Mouse (Mus musculus) ES-Bruce4 (cell line): ENCODE data around the gene Egr4. TPM values are rescaled to one million over a fixed set of nuclear protein-coding genes. Genes with fewer than 3 reads are reported as not detected.

Experiments
- H3K27ac ChIP-seq: 2 replicates; pipeline ENCODE4 v1.5.1; 2012; ENCODE audit warnings: low read length, inconsistent platforms; ENCODE audit not compliant: insufficient read depth
- H3K27me3 ChIP-seq: 2 replicates; pipeline ENCODE4 v1.6.1; 2012; ENCODE audit warnings: mild to moderate bottlenecking, low read length, inconsistent platforms; ENCODE audit not compliant: control insufficient read depth, poor library complexity, insufficient read depth, severe bottlenecking
- H3K36me3 ChIP-seq: 2 replicates; pipeline ENCODE4 v1.6.1; 2012; ENCODE audit warnings: inconsistent platforms, mild to moderate bottlenecking, low read length, moderate library complexity; ENCODE audit not compliant: control insufficient read depth, poor library complexity, insufficient read depth, severe bottlenecking
- H3K4me1 ChIP-seq: one replicate; pipeline ENCODE4 v1.8.1; 2011; ENCODE audit warnings: low read length; ENCODE audit not compliant: control insufficient read depth, insufficient read depth
- H3K4me3 ChIP-seq: 2 replicates; pipeline ENCODE4 v1.5.1; 2011; ENCODE audit warnings: low read depth, mild to moderate bottlenecking, low read length
- H3K9ac ChIP-seq: 2 replicates; pipeline ENCODE4 v1.6.1; 2012; ENCODE audit warnings: low read depth, mild to moderate bottlenecking, inconsistent platforms; ENCODE audit not compliant: poor library complexity, severe bottlenecking
- H3K9me3 ChIP-seq: replicated peaks from 2 replicates; pipeline ENCODE4 v1.6.1; 2012; ENCODE audit warnings: mild to moderate bottlenecking, low read length, inconsistent platforms; ENCODE audit not compliant: control insufficient read depth, poor library complexity, insufficient read depth, severe bottlenecking
- CTCF ChIP-seq: IDR thresholded peaks from one replicate; pipeline ENCODE4 v1.8.1; 2011; ENCODE audit warnings: low read depth, low read length
- EP300 ChIP-seq: IDR thresholded peaks from 2 replicates; pipeline ENCODE4 v1.6.1; 2011; ENCODE audit warnings: low read depth, low read length; ENCODE audit not compliant: insufficient read depth
- POLR2A ChIP-seq: IDR thresholded peaks from one replicate; pipeline ENCODE4 v1.8.1; 2011; ENCODE audit warnings: low read length; ENCODE audit not compliant: insufficient read depth
- polyA plus RNA-seq: library from polyadenylated mRNA; stranded (reverse); fragments of >200 nt; gene quantifications from 2 replicates; pipeline ENCODE4 v1.2.4, GENCODE M21; 2011; ENCODE audit warnings: low read depth; ENCODE audit not compliant: missing spikeins, insufficient read depth, insufficient read length

Egr4 gene
- polyA plus RNA-seq, 1 experiment = not detected

- Histone ChIP-seq H3K9ac (0 out of 2 replicates have a peak overlapping the region, but pooled peaks have one; percentile 27), H3K36me3 (no peaks in the 10 kb centered on the region), H3K27ac (no peak overlapping the region), H3K4me1 (no peaks in the 10 kb centered on the region), H3K27me3 (peaks cover 24% of the 10 kb centered on the region), H3K9me3 (no peaks in the 10 kb centered on the region), H3K4me3 (peak overlapping the region; percentile 66)
- no peak for TF ChIP-seq POLR2A
- TF ChIP-seq CTCF = no peak
- 0 out of 2 replicates have a peak, but pooled peaks have one; percentile 3 for TF ChIP-seq EP300
Observed at GRCm38 (mm10) chr6:85511286-85512055, 1.9 kb downstream of the Egr4 start.

GRCm38 (mm10) chr6:85510476-85510875, 2.9 kb downstream of the Egr4 start:
- Histone ChIP-seq H3K36me3 (no peaks in the 10 kb centered on the region), H3K9me3 (no peaks in the 10 kb centered on the region), H3K27me3 (peaks cover 24% of the 10 kb centered on the region), H3K4me3 (no peak overlapping the region), H3K9ac (no peak overlapping the region), H3K4me1 (no peaks in the 10 kb centered on the region), H3K27ac (no peak overlapping the region)
- TF ChIP-seq POLR2A (no peak), EP300 (no peak), CTCF (peak; percentile 55)

GRCm38 (mm10) chr6:85508602-85509001, 4.8 kb downstream of the Egr4 start:
- Histone ChIP-seq H3K27ac (no peak overlapping the region), H3K36me3 (no peaks in the 10 kb centered on the region), H3K27me3 (peaks cover 17% of the 10 kb centered on the region), H3K9me3 (no peaks in the 10 kb centered on the region), H3K9ac (no peak overlapping the region), H3K4me1 (no peaks in the 10 kb centered on the region), H3K4me3 (no peak overlapping the region)
- TF ChIP-seq EP300 = no peak
- TF ChIP-seq POLR2A = no peak
- TF ChIP-seq CTCF = no peak

DNA sequence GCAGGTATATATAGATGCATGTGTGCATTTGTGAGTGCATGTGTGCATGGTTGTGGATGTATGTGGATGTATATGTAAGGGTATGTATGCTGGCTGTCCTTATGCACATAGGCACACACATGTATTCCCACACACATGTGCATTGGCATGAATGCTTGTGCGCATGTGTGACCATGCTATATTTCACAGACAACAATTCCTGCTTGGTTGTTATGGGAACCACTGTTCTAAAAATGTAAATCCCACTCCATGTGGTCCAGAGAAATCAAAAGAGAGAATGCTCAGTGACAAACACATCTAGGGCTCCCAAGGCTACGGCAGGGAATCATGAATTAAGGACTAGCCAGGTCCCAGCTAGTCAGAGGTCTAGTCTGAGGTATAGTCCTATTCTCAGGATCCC, 8.5 kb downstream of the Egr4 start:
- no peaks in the 10 kb centered on the region for H3K4me1 ChIP-seq
- no peaks in the 10 kb centered on the region for H3K36me3 ChIP-seq
- no peak overlapping the region for H3K4me3 ChIP-seq
- TF ChIP-seq POLR2A (no peak), EP300 (no peak), CTCF (no peak)
- H3K27ac ChIP-seq = no peak overlapping the region
- no peaks in the 10 kb centered on the region for H3K9me3 ChIP-seq
- H3K27me3 ChIP-seq = no peaks in the 10 kb centered on the region
- H3K9ac ChIP-seq = no peak overlapping the region

- Histone ChIP-seq H3K4me3 (peak within 1 kb of the TSS; percentile 90), H3K4me1 (no peaks in the 10 kb centered on the region), H3K36me3 (no peaks in the 10 kb centered on the region), H3K9me3 (no peaks in the 10 kb centered on the region), H3K27me3 (no peaks in the 10 kb centered on the region), H3K27ac (no peak within 1 kb of the TSS), H3K9ac (peak within 1 kb of the TSS; percentile 58)
- TF ChIP-seq EP300 = no peak
- TF ChIP-seq CTCF = no peak
- TF ChIP-seq POLR2A = no peak
Observed at GRCm38 (mm10) chr6:85502911-85503250, 10.5 kb downstream of the Egr4 start, which contains the start of gene Fbxo41. Gene Fbxo41 (minus strand): TSS chr6:85502994.

DNA sequence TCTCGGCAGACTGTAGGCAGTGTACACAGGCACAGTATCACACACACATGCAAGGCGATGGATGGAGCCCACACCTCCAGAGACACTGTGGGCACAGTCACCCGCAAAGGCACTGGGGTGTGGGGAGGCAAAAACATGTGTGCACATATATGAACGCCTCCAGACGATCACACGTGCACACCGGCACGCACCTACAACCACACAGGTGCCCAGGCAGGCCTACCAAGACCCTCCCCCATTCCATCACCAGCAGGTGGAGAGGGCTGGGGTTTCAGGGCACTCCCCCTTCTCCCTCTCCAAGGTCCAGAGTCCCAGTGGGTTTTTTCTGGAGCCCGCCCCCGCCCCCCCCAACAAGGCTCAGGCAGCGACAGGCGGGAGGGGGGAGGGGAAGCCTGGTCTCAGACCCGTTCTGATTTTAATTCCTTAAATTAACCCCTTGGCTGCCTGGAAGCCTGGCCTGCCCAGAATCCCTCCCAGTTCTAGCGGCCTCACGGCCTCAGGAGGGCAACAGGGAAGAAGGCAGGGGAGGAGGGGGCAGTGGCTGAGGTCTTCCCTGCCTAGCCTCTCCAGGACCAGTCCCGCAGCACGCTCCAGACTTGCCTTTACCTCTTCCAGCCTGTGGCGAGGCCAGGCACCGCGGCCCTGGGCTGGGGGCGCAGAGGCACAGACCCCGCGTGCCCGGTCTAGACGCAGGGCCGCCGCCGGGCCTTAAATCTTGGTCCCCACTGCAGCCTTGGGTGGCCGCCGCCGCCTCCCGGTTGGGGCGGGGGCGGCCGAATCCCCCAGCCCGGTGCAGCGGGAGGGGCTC, 11.1 kb downstream of the Egr4 start:
- H3K9me3 ChIP-seq = no peaks in the 10 kb centered on the region
- no peak overlapping the region for H3K27ac ChIP-seq
- no peaks in the 10 kb centered on the region for H3K27me3 ChIP-seq
- H3K4me3 ChIP-seq = peak overlapping the region; percentile 90
- TF ChIP-seq POLR2A (no peak), EP300 (no peak), CTCF (no peak)
- H3K4me1 ChIP-seq = no peaks in the 10 kb centered on the region
- peak overlapping the region; percentile 58 for H3K9ac ChIP-seq
- H3K36me3 ChIP-seq = no peaks in the 10 kb centered on the region
